Mouse (Mus musculus) CH12.LX (cell line): ENCODE measurements around the gene Med26.

Experiments
- CTCF ChIP-seq, 2 experiments: IDR thresholded peaks in 1 of 2; conservative IDR thresholded peaks in 1 of 2; 2 replicates each; pipeline ENCODE4 v1.5.1; 2011 to 2012; ENCODE audit warnings: low read depth in 2 of 2, low read length in 2 of 2, improper control_type of control experiment in 1 of 2, inconsistent platforms in 1 of 2, mild to moderate bottlenecking in 1 of 2, moderate library complexity in 1 of 2
- EP300 ChIP-seq: IDR thresholded peaks from 2 replicates; pipeline ENCODE4 v1.6.1; 2011; ENCODE audit warnings: low read length, improper control_type of control experiment
- HCFC1 ChIP-seq: IDR thresholded peaks from 2 replicates; pipeline ENCODE4 v1.6.1; 2012; ENCODE audit warnings: low read depth, mild to moderate bottlenecking, inconsistent platforms, low read length, improper control_type of control experiment
- MAFK ChIP-seq: IDR thresholded peaks from 2 replicates; pipeline ENCODE4 v1.6.1; 2011; ENCODE audit warnings: low read length, improper control_type of control experiment; ENCODE audit not compliant: insufficient replicate concordance
- MAX ChIP-seq: IDR thresholded peaks from 2 replicates; pipeline ENCODE4 v1.6.1; 2011; ENCODE audit warnings: low read length, improper control_type of control experiment
- MEF2A ChIP-seq: IDR thresholded peaks from 2 replicates; pipeline ENCODE4 v1.6.1; 2014; ENCODE audit warnings: low read depth, mild to moderate bottlenecking, inconsistent platforms, low read length, improper control_type of control experiment, borderline replicate concordance
- MYC ChIP-seq: IDR thresholded peaks from 2 replicates; pipeline ENCODE4 v1.6.1; 2011; ENCODE audit warnings: low read depth, mild to moderate bottlenecking, improper control_type of control experiment, low read length
- POLR2AphosphoS2 ChIP-seq: IDR thresholded peaks from 2 replicates; pipeline ENCODE4 v1.6.1; 2011; ENCODE audit warnings: low read depth, low read length, improper control_type of control experiment
- UBTF ChIP-seq: IDR thresholded peaks from 2 replicates; pipeline ENCODE4 v1.6.1; 2012; ENCODE audit warnings: low read depth, mild to moderate bottlenecking, inconsistent platforms, low read length, improper control_type of control experiment, moderate library complexity
- USF1 ChIP-seq: IDR thresholded peaks from 2 replicates; pipeline ENCODE4 v1.6.1; 2014; ENCODE audit warnings: low read depth, mild to moderate bottlenecking, inconsistent platforms, low read length, improper control_type of control experiment
- USF2 ChIP-seq: conservative IDR thresholded peaks from 2 replicates; pipeline ENCODE4 v1.6.1; 2011; ENCODE audit warnings: low read depth, low read length, improper control_type of control experiment
- ZC3H11A ChIP-seq: IDR thresholded peaks from 2 replicates; pipeline ENCODE4 v1.6.1; 2012; ENCODE audit warnings: low read depth, mild to moderate bottlenecking, inconsistent platforms, low read length, improper control_type of control experiment
- ZMIZ1 ChIP-seq: IDR thresholded peaks from 2 replicates; pipeline ENCODE4 v1.6.1; 2012; ENCODE audit warnings: low read depth, mild to moderate bottlenecking, inconsistent platforms, low read length, improper control_type of control experiment

DNA sequence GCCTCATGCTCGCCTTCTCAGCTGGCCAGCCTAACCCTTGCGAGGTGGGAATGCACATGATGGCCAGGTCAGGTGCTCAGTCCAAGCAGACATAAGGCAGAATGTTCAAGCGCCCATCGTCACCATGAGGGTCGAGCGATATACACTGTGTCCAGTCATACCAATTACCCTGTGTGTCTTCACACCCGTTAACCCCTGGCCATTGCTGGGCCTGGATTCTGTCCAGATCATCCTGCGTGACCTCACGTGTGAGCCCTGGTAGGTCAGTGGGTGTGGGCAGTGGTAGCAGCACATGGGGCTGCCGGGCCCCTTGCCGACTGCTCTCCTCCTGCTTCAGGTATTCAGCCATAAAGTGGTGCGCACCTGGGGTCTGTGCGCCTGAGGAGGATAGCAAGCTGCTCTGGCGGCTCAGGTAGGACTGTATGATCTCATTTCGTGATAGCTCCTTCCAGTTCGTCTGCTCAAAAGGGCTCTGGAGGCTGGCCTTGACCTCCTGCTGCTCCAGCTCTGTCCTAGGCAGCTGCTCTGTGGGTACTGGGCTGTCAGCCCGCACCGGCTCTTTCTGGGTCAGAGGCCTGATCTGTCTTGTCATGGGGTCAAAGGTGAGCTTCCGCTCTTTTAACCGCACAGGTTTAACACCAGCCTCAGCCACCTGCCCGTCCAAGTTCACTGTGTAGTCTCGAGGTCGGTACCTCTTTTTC, 52.5 kb downstream of the Med26 start:
- TF ChIP-seq ZMIZ1 = no peak
- no peak for TF ChIP-seq CTCF (conservative IDR thresholded peaks at IDR 0.05 in 1 of 2, IDR thresholded peaks at IDR 0.05 in 1 of 2; ENCODE audit: low read depth in 2 of 2, low read length in 2 of 2)
- TF ChIP-seq EP300 = no peak
- no peak for TF ChIP-seq MAX
- TF ChIP-seq MEF2A = no peak
- no peak for TF ChIP-seq USF2
- TF ChIP-seq ZC3H11A = no peak
- no peak for TF ChIP-seq MAFK
- no peak for TF ChIP-seq USF1
- TF ChIP-seq POLR2AphosphoS2 = no peak
- TF ChIP-seq HCFC1 = no peak
- TF ChIP-seq UBTF = no peak
- no peak for TF ChIP-seq MYC
